16 mouse cellular contexts compared by ENCODE assay signal in genomic region chr2:35327583-35327982, GRCm38 (mm10). TPM values are rescaled to one million over a fixed set of nuclear protein-coding genes. Genes with fewer than 3 reads are reported as not detected.
DNase-seq lines count a peak whose midpoint lies in the region; ATAC-seq lines count a peak whose summit lies in the region.
"Had no signal": no experiment of that assay in that cellular context is flagged by ENCODE, and none has a peak within 500 bp of the region (broad histone marks: within the 10 kb centered on the region; RNA-seq: fewer than 3 reads in every experiment).

No protein-coding gene starts in this region.

- no peak overlapping the region for H3K4me3 ChIP-seq in heart, embryonic 15.5 days
- H3K4me3 ChIP-seq in liver, embryonic 15.5 days (replicated peaks): peak overlapping the region; percentile 37
- no peak overlapping the region for H3K4me3 ChIP-seq in midbrain, embryonic 14.5 days (replicated peaks; ENCODE audit: low read depth, low read length)
- H3K4me3 ChIP-seq: embryonic facial prominence, embryonic 15.5 days; heart, embryonic 10.5 days; midbrain, embryonic 10.5 days had no signal

- 54% methylated on average over 10 of the region's 10 CpGs for WGBS in heart, embryonic 15.5 days
- 13% methylated on average over 10 of the region's 10 CpGs for WGBS in liver, embryonic 15.5 days (ENCODE audit: insufficient replicate concordance)
- 67% methylated on average over 10 of the region's 10 CpGs for WGBS in midbrain, embryonic 14.5 days

- no peaks in the 10 kb centered on the region for H3K27me3 ChIP-seq in heart, embryonic 15.5 days
- no peaks in the 10 kb centered on the region for H3K27me3 ChIP-seq in liver, embryonic 15.5 days
- no peaks in the 10 kb centered on the region for H3K27me3 ChIP-seq in midbrain, embryonic 14.5 days (ENCODE audit: control insufficient read depth, insufficient read depth, low read length)
- H3K27me3 ChIP-seq: embryonic facial prominence, embryonic 15.5 days had no signal

- H3K27ac ChIP-seq in heart, embryonic 15.5 days: no peak overlapping the region
- H3K27ac ChIP-seq in liver, embryonic 15.5 days (replicated peaks): peak overlapping the region; percentile 96
- no peak overlapping the region for H3K27ac ChIP-seq in midbrain, embryonic 14.5 days (replicated peaks; ENCODE audit: low read depth, low read length)
- H3K27ac ChIP-seq: embryonic facial prominence, embryonic 15.5 days; heart, embryonic 10.5 days; midbrain, embryonic 10.5 days had no signal

- ATAC-seq in heart, embryonic 15.5 days (replicated peaks; ENCODE audit: insufficient number of reproducible peaks, insufficient read depth, low FRiP score, low read depth): no peak
- ATAC-seq in liver, embryonic 15.5 days (ENCODE audit: insufficient read depth): peak; percentile 76
- ATAC-seq in midbrain, embryonic 14.5 days (ENCODE audit: low FRiP score, low TSS enrichment): no peak
- ATAC-seq: hindbrain, embryonic 16.5 days had no signal

- H3K9ac ChIP-seq in heart, embryonic 15.5 days: no peak overlapping the region
- peak overlapping the region; percentile 57 for H3K9ac ChIP-seq in liver, embryonic 15.5 days
- H3K9ac ChIP-seq in midbrain, embryonic 14.5 days (replicated peaks; ENCODE audit: low read length): no peak overlapping the region
- H3K9ac ChIP-seq: embryonic facial prominence, embryonic 15.5 days had no signal

- no peaks in the 10 kb centered on the region for H3K36me3 ChIP-seq in heart, embryonic 15.5 days
- peaks cover 73% of the 10 kb centered on the region for H3K36me3 ChIP-seq in liver, embryonic 15.5 days (replicated peaks)
- no peaks in the 10 kb centered on the region for H3K36me3 ChIP-seq in midbrain, embryonic 14.5 days (ENCODE audit: control insufficient read depth, insufficient read depth, low read length)
- H3K36me3 ChIP-seq: embryonic facial prominence, embryonic 15.5 days; midbrain, embryonic 10.5 days had no signal

- H3K4me2 ChIP-seq in heart, embryonic 15.5 days: 0 out of 2 replicates have a peak overlapping the region, but pooled peaks have one; percentile 6
- H3K4me2 ChIP-seq in liver, embryonic 15.5 days: peak overlapping the region; percentile 72
- no peak overlapping the region for H3K4me2 ChIP-seq in midbrain, embryonic 14.5 days (ENCODE audit: low read length)
- H3K4me2 ChIP-seq: embryonic facial prominence, embryonic 15.5 days had no signal

- no peak for DNase-seq in heart, postnatal 25 days (ENCODE audit: low spot score)
- peak; percentile 73 for DNase-seq in 416B (ENCODE audit: low read depth)
- DNase-seq in c-Kit-positive CD71-positive TER-119-positive erythroid progenitor cells, embryonic 14.5 days (ENCODE audit: low spot score): peak; percentile 67
- DNase-seq in midbrain, embryonic 14.5 days: no peak
- DNase-seq in adrenal gland, postnatal 4 days (ENCODE audit: low spot score in 2 of 2): no peak
- no peak for DNase-seq in retina, postnatal 1 day
- DNase-seq: adrenal gland, postnatal 36 days had no signal

- no peaks in the 10 kb centered on the region for H3K9me3 ChIP-seq in heart, embryonic 15.5 days (replicated peaks)
- H3K9me3 ChIP-seq in liver, embryonic 15.5 days (replicated peaks): no peaks in the 10 kb centered on the region
- H3K9me3 ChIP-seq in midbrain, embryonic 14.5 days (ENCODE audit: control insufficient read depth, low read length): no peaks in the 10 kb centered on the region
- H3K9me3 ChIP-seq: embryonic facial prominence, embryonic 15.5 days; heart, embryonic 10.5 days; midbrain, embryonic 10.5 days had no signal

- intact Hi-C loops in heart, postnatal 25 days (cut with DNase I): no loop called here

- H3K4me1 ChIP-seq in heart, embryonic 15.5 days (replicated peaks): peaks cover 21% of the 10 kb centered on the region
- H3K4me1 ChIP-seq in liver, embryonic 15.5 days (replicated peaks): peaks cover 97% of the 10 kb centered on the region
- H3K4me1 ChIP-seq in midbrain, embryonic 14.5 days (ENCODE audit: control insufficient read depth, insufficient read depth, low read length): peaks cover 5% of the 10 kb centered on the region; the same call in 1 of the 2 replicates

RNA-seq across cellular contexts. Expression of gene Stom, which starts 9.2 kb away (rescaled TPM):
- 52.2 and 65.6 TPM in 2 replicates for polyA plus RNA-seq in heart, embryonic 15.5 days (2015; fragmentation: Nextera tagmentation; extraction: Ambion mirVana)
- total RNA-seq in heart, postnatal 25 days (2021): 10 to 100 TPM; 64.4 to 68.1 TPM
- polyA plus RNA-seq in liver, embryonic 15.5 days (2015; fragmentation: Nextera tagmentation; extraction: Ambion mirVana): 169 and 191 TPM in 2 replicates
- polyA plus RNA-seq in midbrain, embryonic 14.5 days (2014; fragmentation: Nextera tagmentation; extraction: Ambion mirVana): 7.2 and 11.2 TPM in 2 replicates
- total RNA-seq in adrenal gland, postnatal 4 days (2021): 10 to 100 TPM; 42.7 to 43.5 TPM

RNA-seq across cellular contexts. Expression of gene 4930568D16Rik, which starts 39.9 kb away (rescaled TPM):
- not detected in 2 replicates for polyA plus RNA-seq in heart, embryonic 15.5 days (2015; fragmentation: Nextera tagmentation; extraction: Ambion mirVana)
- not detected for total RNA-seq in heart, postnatal 25 days (2021)
- not detected in 2 replicates for polyA plus RNA-seq in liver, embryonic 15.5 days (2015; fragmentation: Nextera tagmentation; extraction: Ambion mirVana)
- polyA plus RNA-seq in midbrain, embryonic 14.5 days (2014; fragmentation: Nextera tagmentation; extraction: Ambion mirVana): not detected in 2 replicates
- total RNA-seq in adrenal gland, postnatal 4 days (2021): not detected
- total RNA-seq: adrenal gland, postnatal 36 days; layer of hippocampus, adult 18-20 months had no signal
- polyA plus RNA-seq: embryonic facial prominence, embryonic 15.5 days; heart, embryonic 10.5 days; hindbrain, embryonic 16.5 days; limb, embryonic 11.5 days; midbrain, embryonic 10.5 days; neural tube, embryonic 11.5 days had no signal

Comparison
In these comparisons a context has a peak if more than half of its experiments do, and no peak if none do; other contexts are left out.
1. DNase-seq: peak in 416B (single experiment) and c-Kit-positive CD71-positive TER-119-positive erythroid progenitor cells, embryonic 14.5 days (single experiment); none in heart, postnatal 25 days (single experiment), midbrain, embryonic 14.5 days (single experiment), adrenal gland, postnatal 4 days (0 of 2) and retina, postnatal 1 day (single experiment).